Mouse (Mus musculus): ENCODE measurements around the gene Prkce. TPM values are rescaled to one million over a fixed set of nuclear protein-coding genes. Genes with fewer than 3 reads are reported as not detected.
A peak's percentile ranks its signal among the peaks of the same experiment; 100 is the strongest.

Prkce gene
- polyA plus RNA-seq, 1 experiment from 2014 or later: 0.77 TPM

DNA sequence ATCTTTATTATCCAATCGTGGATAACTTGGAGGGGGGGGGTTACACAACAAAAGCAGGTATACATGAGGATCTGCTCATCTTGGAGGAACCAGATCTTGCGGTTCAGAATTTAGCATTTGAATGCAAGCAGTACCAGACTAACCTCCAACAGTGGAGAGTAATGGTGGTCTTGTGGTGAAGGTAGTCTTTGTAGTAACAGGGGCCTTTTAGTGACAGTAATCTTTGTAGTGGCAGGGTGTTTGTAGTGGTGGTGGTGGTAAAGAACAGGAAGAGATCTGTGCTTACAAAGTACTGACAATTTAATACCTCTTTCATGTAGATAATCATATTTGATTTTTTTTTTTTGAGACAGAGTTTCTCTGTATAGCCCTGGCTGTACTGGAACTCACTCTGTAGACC lies 267.2 kb downstream of the Prkce start:
- WGBS (ENCODE audit: insufficient replicate concordance): 53% methylated on average over 2 of the region's 2 CpGs
- H3K27me3 ChIP-seq (ENCODE audit: control insufficient read depth, insufficient read depth, low read depth, low read length): no peaks in the 10 kb centered on the region
- no peak overlapping the region for H3K4me3 ChIP-seq (ENCODE audit: low read depth, low read length)
- no peak overlapping the region for H3K9ac ChIP-seq (ENCODE audit: low read depth, low read length)
- H3K27ac ChIP-seq (ENCODE audit: low read length): no peak overlapping the region
- H3K36me3 ChIP-seq (ENCODE audit: control insufficient read depth, insufficient read depth): no peaks in the 10 kb centered on the region
- H3K9me3 ChIP-seq (replicated peaks; ENCODE audit: control insufficient read depth, low read length): no peaks in the 10 kb centered on the region
- no peaks in the 10 kb centered on the region; the same call in none of the 2 replicates for H3K4me1 ChIP-seq (ENCODE audit: control insufficient read depth, low read depth, low read length)
- no peak for ATAC-seq (ENCODE audit: low read depth)
- H3K4me2 ChIP-seq (ENCODE audit: low read depth, low read length): no peak overlapping the region

- Histone ChIP-seq H3K27me3 (ENCODE audit: control insufficient read depth, insufficient read depth, low read depth, low read length) (no peaks in the 10 kb centered on the region), H3K9me3 (replicated peaks; ENCODE audit: control insufficient read depth, low read length) (no peaks in the 10 kb centered on the region), H3K4me2 (ENCODE audit: low read depth, low read length) (no peak overlapping the region), H3K4me1 (ENCODE audit: control insufficient read depth, low read depth, low read length) (no peaks in the 10 kb centered on the region; the same call in none of the 2 replicates), H3K36me3 (ENCODE audit: control insufficient read depth, insufficient read depth) (no peaks in the 10 kb centered on the region), H3K9ac (ENCODE audit: low read depth, low read length) (no peak overlapping the region), H3K27ac (ENCODE audit: low read length) (no peak overlapping the region), H3K4me3 (ENCODE audit: low read depth, low read length) (no peak overlapping the region)
- WGBS (ENCODE audit: insufficient replicate concordance): 71% methylated on average over 1 of the region's 1 CpGs
- ATAC-seq (ENCODE audit: low read depth): no peak
Measured at GRCm38 (mm10) chr17:86435570-86435969, 268.0 kb downstream of the Prkce start.

DNA sequence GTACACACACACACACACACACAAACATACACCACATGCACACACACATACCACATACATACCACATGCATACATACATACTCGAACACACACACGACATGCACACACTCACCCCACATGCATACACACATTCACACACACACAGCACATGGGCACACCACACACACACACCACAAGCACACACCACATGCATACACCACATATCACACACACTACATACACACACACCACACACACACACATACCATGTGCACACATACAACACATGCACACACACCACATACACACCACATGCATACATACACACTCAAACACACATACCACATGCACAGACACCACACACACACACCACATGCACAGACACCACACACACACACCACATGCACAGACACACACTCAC lies 268.4 kb downstream of the Prkce start:
- WGBS (ENCODE audit: insufficient replicate concordance): 79% methylated on average over 2 of the region's 2 CpGs
- no peak for ATAC-seq (ENCODE audit: low read depth)
- H3K4me2 ChIP-seq (ENCODE audit: low read depth, low read length): no peak overlapping the region
- H3K9ac ChIP-seq (ENCODE audit: low read depth, low read length): no peak overlapping the region
- H3K27me3 ChIP-seq (ENCODE audit: control insufficient read depth, insufficient read depth, low read depth, low read length): no peaks in the 10 kb centered on the region
- H3K36me3 ChIP-seq (ENCODE audit: control insufficient read depth, insufficient read depth): no peaks in the 10 kb centered on the region
- H3K27ac ChIP-seq (ENCODE audit: low read length): no peak overlapping the region
- no peak overlapping the region for H3K4me3 ChIP-seq (ENCODE audit: low read depth, low read length)
- H3K4me1 ChIP-seq (ENCODE audit: control insufficient read depth, low read depth, low read length): no peaks in the 10 kb centered on the region; the same call in none of the 2 replicates
- no peaks in the 10 kb centered on the region for H3K9me3 ChIP-seq (replicated peaks; ENCODE audit: control insufficient read depth, low read length)

DNA sequence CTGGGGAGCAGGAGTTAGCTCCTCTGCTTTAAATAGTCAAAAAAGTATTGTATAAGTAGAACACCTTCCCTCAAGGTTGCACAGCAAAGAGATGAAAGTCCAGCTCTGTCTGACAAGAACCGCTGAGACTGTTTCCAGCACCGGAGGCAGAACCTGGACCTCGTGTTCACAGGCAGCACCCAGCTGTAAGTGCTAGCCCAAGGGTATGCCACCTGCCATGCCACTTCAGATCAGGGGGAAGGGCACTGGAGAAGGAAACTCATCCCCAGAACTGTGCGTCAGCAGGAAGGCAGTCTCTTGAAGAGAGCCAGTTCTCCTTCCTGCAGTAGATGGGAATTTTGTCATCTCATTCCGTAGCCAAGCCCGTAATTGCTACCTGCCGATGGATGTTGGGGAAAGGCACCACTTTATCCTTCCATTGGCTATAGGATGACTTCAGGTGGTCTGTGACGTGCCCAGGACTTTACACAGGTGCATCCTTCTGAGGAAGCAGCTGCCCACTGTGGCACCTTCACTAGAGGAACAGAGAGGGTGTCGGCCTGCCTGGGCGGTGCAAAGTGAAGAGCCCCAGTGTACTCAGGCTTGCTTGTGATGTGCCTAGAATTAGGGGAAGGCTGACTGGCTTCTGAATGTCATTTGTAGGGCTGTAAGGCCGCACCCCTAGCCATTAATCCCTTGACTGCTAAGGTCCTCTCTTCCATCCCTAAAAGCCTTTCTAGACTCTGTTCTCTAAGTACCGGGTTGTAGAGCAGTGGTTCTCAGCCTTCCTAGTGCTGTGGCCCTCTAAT lies 269.2 kb downstream of the Prkce start:
- ATAC-seq (ENCODE audit: low read depth): no peak
- 66% methylated on average over 12 of the region's 12 CpGs for WGBS (ENCODE audit: insufficient replicate concordance)
- H3K27me3 ChIP-seq (ENCODE audit: control insufficient read depth, insufficient read depth, low read depth, low read length): no peaks in the 10 kb centered on the region
- H3K4me2 ChIP-seq (ENCODE audit: low read depth, low read length): no peak overlapping the region
- no peak overlapping the region for H3K4me3 ChIP-seq (ENCODE audit: low read depth, low read length)
- no peak overlapping the region for H3K9ac ChIP-seq (ENCODE audit: low read depth, low read length)
- H3K36me3 ChIP-seq (ENCODE audit: control insufficient read depth, insufficient read depth): no peaks in the 10 kb centered on the region
- no peaks in the 10 kb centered on the region; the same call in none of the 2 replicates for H3K4me1 ChIP-seq (ENCODE audit: control insufficient read depth, low read depth, low read length)
- no peaks in the 10 kb centered on the region for H3K9me3 ChIP-seq (replicated peaks; ENCODE audit: control insufficient read depth, low read length)
- no peak overlapping the region for H3K27ac ChIP-seq (ENCODE audit: low read length)

DNA sequence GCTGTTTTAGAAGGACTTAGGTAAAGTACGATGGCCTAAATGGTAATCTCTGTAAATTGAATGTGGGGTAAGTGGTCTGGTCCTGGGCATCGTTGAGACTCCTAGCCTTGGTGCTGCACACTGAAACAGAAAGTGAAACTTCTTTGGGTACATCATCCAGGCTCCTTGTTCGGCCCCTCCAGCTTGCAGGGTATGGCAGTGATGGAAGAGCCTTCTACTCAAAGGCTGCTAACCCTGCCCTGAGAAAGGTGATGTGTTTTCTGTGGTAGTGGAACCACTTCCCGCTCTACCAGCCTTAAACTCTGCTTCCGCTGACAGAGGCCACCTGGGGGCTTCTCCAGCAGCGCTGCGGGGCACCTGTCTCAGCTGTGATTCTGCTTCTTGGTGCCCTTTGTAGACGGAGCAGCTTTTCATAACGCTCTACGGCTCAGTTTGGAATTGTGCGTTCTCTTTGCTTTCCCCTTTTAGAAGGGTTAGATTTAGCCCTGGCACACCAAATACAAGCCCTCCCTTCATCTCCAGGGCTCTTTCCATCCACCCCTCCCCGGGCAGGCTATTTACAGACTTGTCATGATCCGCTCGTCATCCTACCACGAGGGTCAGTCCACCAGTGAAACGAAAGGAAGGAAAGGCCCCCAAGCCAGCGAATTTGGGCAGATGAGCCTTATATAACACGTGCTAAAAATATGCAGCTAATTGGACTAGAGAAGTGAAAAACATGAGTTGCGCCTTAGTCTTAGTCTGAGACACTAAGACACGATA lies 270.1 kb downstream of the Prkce start:
- no peak for ATAC-seq (ENCODE audit: low read depth)

DNA sequence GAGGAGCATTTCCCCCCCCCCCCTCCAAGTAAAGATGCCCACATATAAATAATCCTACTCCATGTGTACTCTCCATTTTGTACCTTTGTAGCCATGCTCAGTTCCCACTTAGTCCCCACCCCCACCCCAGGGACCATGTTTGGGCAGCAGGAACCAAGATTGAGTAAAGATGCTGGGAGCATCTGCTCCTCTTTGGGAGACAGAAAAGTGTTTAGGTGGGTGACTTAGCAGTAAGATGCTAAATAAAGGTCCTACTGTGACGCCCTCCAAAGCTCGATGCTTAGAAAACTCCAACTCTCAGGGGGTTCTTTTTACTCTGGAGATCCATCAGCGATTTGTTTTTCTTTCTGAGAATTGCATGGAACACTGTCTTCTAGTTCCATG lies 270.7 kb downstream of the Prkce start:
- no peaks in the 10 kb centered on the region for H3K36me3 ChIP-seq (ENCODE audit: control insufficient read depth, insufficient read depth)
- WGBS (ENCODE audit: insufficient replicate concordance): 61% methylated on average over 3 of the region's 3 CpGs
- no peaks in the 10 kb centered on the region for H3K9me3 ChIP-seq (replicated peaks; ENCODE audit: control insufficient read depth, low read length)
- no peaks in the 10 kb centered on the region; the same call in none of the 2 replicates for H3K4me1 ChIP-seq (ENCODE audit: control insufficient read depth, low read depth, low read length)
- H3K27ac ChIP-seq (ENCODE audit: low read length): no peak overlapping the region
- no peaks in the 10 kb centered on the region for H3K27me3 ChIP-seq (ENCODE audit: control insufficient read depth, insufficient read depth, low read depth, low read length)
- no peak overlapping the region for H3K4me3 ChIP-seq (ENCODE audit: low read depth, low read length)
- H3K9ac ChIP-seq (ENCODE audit: low read depth, low read length): no peak overlapping the region
- no peak overlapping the region for H3K4me2 ChIP-seq (ENCODE audit: low read depth, low read length)
- no peak for ATAC-seq (ENCODE audit: low read depth)

More for the DNA sequence above, 270.1 kb downstream of the Prkce start:
- no peak overlapping the region for H3K4me3 ChIP-seq (ENCODE audit: low read depth, low read length)
- no peak overlapping the region for H3K4me2 ChIP-seq (ENCODE audit: low read depth, low read length)
- no peaks in the 10 kb centered on the region for H3K27me3 ChIP-seq (ENCODE audit: control insufficient read depth, insufficient read depth, low read depth, low read length)
- no peaks in the 10 kb centered on the region for H3K36me3 ChIP-seq (ENCODE audit: control insufficient read depth, insufficient read depth)
- no peaks in the 10 kb centered on the region for H3K9me3 ChIP-seq (replicated peaks; ENCODE audit: control insufficient read depth, low read length)
- no peak overlapping the region for H3K9ac ChIP-seq (ENCODE audit: low read depth, low read length)
- 51% methylated on average over 20 of the region's 20 CpGs for WGBS (ENCODE audit: insufficient replicate concordance)
- H3K27ac ChIP-seq (ENCODE audit: low read length): no peak overlapping the region
- H3K4me1 ChIP-seq (ENCODE audit: control insufficient read depth, low read depth, low read length): no peaks in the 10 kb centered on the region; the same call in none of the 2 replicates

DNA sequence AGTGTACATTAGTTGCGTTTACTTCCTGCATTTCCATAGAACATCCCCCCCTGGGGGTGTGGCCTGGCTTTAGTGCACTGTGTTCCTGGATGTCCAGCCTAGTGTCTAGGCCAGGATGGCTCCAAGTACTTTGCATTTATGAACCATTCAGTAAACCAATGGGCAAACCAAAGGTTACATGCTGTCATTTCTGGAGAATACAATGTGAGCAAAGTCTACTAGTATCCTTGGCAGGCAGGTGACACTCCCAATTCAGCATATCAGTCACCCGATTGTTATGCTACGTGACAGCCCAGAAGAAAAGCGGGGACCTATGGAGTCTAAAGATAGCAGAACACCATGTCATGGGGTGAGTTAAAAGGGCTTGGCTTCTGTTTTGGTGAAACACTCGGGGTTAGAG lies 271.2 kb downstream of the Prkce start:
- Histone ChIP-seq H3K36me3 (ENCODE audit: control insufficient read depth, insufficient read depth) (no peaks in the 10 kb centered on the region), H3K27me3 (ENCODE audit: control insufficient read depth, insufficient read depth, low read depth, low read length) (no peaks in the 10 kb centered on the region), H3K4me3 (ENCODE audit: low read depth, low read length) (no peak overlapping the region), H3K9ac (ENCODE audit: low read depth, low read length) (no peak overlapping the region), H3K4me2 (ENCODE audit: low read depth, low read length) (no peak overlapping the region), H3K4me1 (ENCODE audit: control insufficient read depth, low read depth, low read length) (no peaks in the 10 kb centered on the region; the same call in none of the 2 replicates), H3K27ac (ENCODE audit: low read length) (no peak overlapping the region), H3K9me3 (replicated peaks; ENCODE audit: control insufficient read depth, low read length) (no peaks in the 10 kb centered on the region)
- ATAC-seq (ENCODE audit: low read depth): 0 out of 2 replicates have a peak, but pooled peaks have one; percentile 7
- WGBS (ENCODE audit: insufficient replicate concordance): 47% methylated on average over 5 of the region's 5 CpGs

GRCm38 (mm10) chr17:86441098-86441497 lies 273.5 kb downstream of the Prkce start:
- ATAC-seq (ENCODE audit: low read depth): peak; percentile 52
- Histone ChIP-seq H3K36me3 (ENCODE audit: control insufficient read depth, insufficient read depth) (no peaks in the 10 kb centered on the region), H3K4me1 (ENCODE audit: control insufficient read depth, low read depth, low read length) (peaks cover 6% of the 10 kb centered on the region), H3K4me3 (ENCODE audit: low read depth, low read length) (no peak overlapping the region), H3K27ac (ENCODE audit: low read length) (no peak overlapping the region), H3K27me3 (ENCODE audit: control insufficient read depth, insufficient read depth, low read depth, low read length) (no peaks in the 10 kb centered on the region), H3K9ac (ENCODE audit: low read depth, low read length) (no peak overlapping the region), H3K9me3 (replicated peaks; ENCODE audit: control insufficient read depth, low read length) (no peaks in the 10 kb centered on the region), H3K4me2 (ENCODE audit: low read depth, low read length) (no peak overlapping the region)
- WGBS (ENCODE audit: insufficient replicate concordance): 64% methylated on average over 7 of the region's 7 CpGs

GRCm38 (mm10) chr17:86443886-86444285 lies 276.3 kb downstream of the Prkce start:
- peaks cover 6% of the 10 kb centered on the region for H3K4me1 ChIP-seq (ENCODE audit: control insufficient read depth, low read depth, low read length)
- no peak overlapping the region for H3K9ac ChIP-seq (ENCODE audit: low read depth, low read length)
- ATAC-seq (ENCODE audit: low read depth): no peak
- no peak overlapping the region for H3K4me2 ChIP-seq (ENCODE audit: low read depth, low read length)
- H3K27me3 ChIP-seq (ENCODE audit: control insufficient read depth, insufficient read depth, low read depth, low read length): no peaks in the 10 kb centered on the region
- H3K36me3 ChIP-seq (ENCODE audit: control insufficient read depth, insufficient read depth): no peaks in the 10 kb centered on the region
- H3K27ac ChIP-seq (ENCODE audit: low read length): no peak overlapping the region
- 49% methylated on average over 7 of the region's 7 CpGs for WGBS (ENCODE audit: insufficient replicate concordance)
- no peaks in the 10 kb centered on the region for H3K9me3 ChIP-seq (replicated peaks; ENCODE audit: control insufficient read depth, low read length)
- no peak overlapping the region for H3K4me3 ChIP-seq (ENCODE audit: low read depth, low read length)
